Mouse (Mus musculus): Measurements from ENCODE around the gene Gm128. TPM values are rescaled to one million over a fixed set of nuclear protein-coding genes. Genes with fewer than 3 reads are reported as not detected.

Gene Gm128
- 0.54 TPM in 1 of 2 replicates, not detected in the other for polyA plus RNA-seq (2014; fragmentation: Nextera tagmentation; extraction: Ambion mirVana)

DNA sequence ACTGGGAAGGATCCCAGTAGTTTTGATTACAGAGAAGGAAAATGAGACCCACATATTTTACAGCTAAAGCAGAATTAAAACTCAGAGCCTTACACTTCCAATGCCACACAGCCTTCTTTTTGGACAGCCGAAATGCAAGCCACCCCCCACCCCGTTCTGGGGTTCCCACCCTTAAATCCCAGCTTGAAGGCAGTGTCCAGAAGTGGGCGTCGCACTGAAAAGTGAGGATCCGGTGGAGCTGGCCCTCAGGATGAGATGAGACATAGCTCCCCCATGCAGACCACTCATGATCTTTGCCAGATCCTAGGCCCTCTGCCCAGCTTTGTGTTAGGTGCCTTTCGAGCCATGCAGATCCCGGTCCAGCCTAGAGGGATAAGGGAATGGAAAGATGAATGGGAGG is at the start of gene Gm128:
Gm128 (minus strand) TSS at position 101 of the 400 bp plus-strand sequence.
- Histone ChIP-seq H3K4me1 (ENCODE audit: control insufficient read depth, insufficient read depth, low read length) (no peaks in the 10 kb centered on the region; the same call in 1 of the 2 replicates), H3K4me2 (ENCODE audit: low read depth, low read length) (peak within 1 kb of the TSS; percentile 13; the same call in 1 of the 2 replicates), H3K4me3 (ENCODE audit: low read depth, low read length) (no peak within 1 kb of the TSS), H3K9me3 (replicated peaks; ENCODE audit: control insufficient read depth, low read length) (no peaks in the 10 kb centered on the region), H3K36me3 (replicated peaks; ENCODE audit: control insufficient read depth, insufficient read depth, low read depth, low read length) (no peaks in the 10 kb centered on the region; the same call in 1 of the 2 replicates), H3K27ac (replicated peaks; ENCODE audit: low read depth, low read length) (no peak within 1 kb of the TSS), H3K27me3 (ENCODE audit: control insufficient read depth, insufficient read depth, low read length) (no peaks in the 10 kb centered on the region), H3K9ac (replicated peaks; ENCODE audit: low read length) (peak within 1 kb of the TSS; percentile 37)
- 72% methylated on average over 7 of the region's 7 CpGs for WGBS
- no peak for DNase-seq (ENCODE audit: low spot score)
- ATAC-seq (replicated peaks; ENCODE audit: insufficient number of reproducible peaks, low FRiP score, low TSS enrichment, low read depth), result no peak

DNA sequence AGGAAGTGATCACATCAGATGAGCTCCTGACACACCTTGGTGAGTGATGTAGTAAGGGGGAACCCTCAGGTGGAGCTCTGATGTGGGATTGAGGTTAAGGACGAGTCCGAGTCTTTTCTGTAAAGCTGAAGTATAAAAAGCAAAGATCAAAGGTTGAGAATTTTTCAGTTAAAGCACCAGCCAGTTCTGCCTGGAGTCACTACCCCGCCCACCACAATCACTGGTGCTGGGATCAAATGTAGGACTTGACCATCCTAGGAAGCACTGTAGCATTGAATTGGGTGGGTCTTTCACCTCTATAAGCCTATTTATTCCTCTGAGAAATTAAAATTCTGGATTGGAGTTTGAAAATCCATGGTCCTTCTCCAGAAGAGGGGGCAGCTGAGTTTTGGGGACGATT is 49.6 kb upstream of the Gm128 start:
- H3K9ac ChIP-seq (replicated peaks; ENCODE audit: low read length), result no peak overlapping the region
- no peak overlapping the region for H3K4me2 ChIP-seq (ENCODE audit: low read depth, low read length)
- no peaks in the 10 kb centered on the region for H3K9me3 ChIP-seq (replicated peaks; ENCODE audit: control insufficient read depth, low read length)
- no peaks in the 10 kb centered on the region for H3K4me1 ChIP-seq (ENCODE audit: control insufficient read depth, insufficient read depth, low read length)
- H3K27ac ChIP-seq (replicated peaks; ENCODE audit: low read depth, low read length), result no peak overlapping the region
- no peaks in the 10 kb centered on the region for H3K27me3 ChIP-seq (ENCODE audit: control insufficient read depth, insufficient read depth, low read length)
- no peak for DNase-seq (ENCODE audit: low spot score)
- no peak overlapping the region for H3K4me3 ChIP-seq (ENCODE audit: low read depth, low read length)
- no peaks in the 10 kb centered on the region; the same call in 1 of the 2 replicates for H3K36me3 ChIP-seq (replicated peaks; ENCODE audit: control insufficient read depth, insufficient read depth, low read depth, low read length)
- no peak for ATAC-seq (replicated peaks; ENCODE audit: insufficient number of reproducible peaks, low FRiP score, low TSS enrichment, low read depth)
- WGBS, result 83% methylated on average over 4 of the region's 4 CpGs

DNA sequence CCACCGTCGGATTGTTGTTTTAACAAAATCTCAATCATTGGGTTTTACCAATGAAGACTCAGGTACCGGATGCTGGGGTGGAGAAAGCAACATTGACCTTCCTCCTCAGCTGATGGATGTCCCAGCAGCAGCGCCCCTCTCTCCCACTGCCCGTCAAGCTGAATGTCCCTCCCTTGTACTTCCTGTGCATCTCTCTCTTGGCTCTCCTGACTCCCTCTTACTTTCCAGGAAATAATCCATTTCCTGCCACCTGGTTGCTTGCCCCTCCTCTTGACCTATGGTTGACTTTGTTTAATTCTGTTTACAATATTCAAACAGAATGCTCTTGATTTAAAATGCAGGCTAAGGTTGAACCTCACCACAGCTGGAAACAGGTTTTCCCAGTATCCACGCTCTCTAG is 48.8 kb upstream of the Gm128 start:
- no peaks in the 10 kb centered on the region for H3K4me1 ChIP-seq (ENCODE audit: control insufficient read depth, insufficient read depth, low read length)
- no peaks in the 10 kb centered on the region for H3K27me3 ChIP-seq (ENCODE audit: control insufficient read depth, insufficient read depth, low read length)
- H3K36me3 ChIP-seq (replicated peaks; ENCODE audit: control insufficient read depth, insufficient read depth, low read depth, low read length), result no peaks in the 10 kb centered on the region; the same call in 1 of the 2 replicates
- no peaks in the 10 kb centered on the region for H3K9me3 ChIP-seq (replicated peaks; ENCODE audit: control insufficient read depth, low read length)
- no peak overlapping the region for H3K27ac ChIP-seq (replicated peaks; ENCODE audit: low read depth, low read length)
- no peak overlapping the region for H3K9ac ChIP-seq (replicated peaks; ENCODE audit: low read length)
- H3K4me2 ChIP-seq (ENCODE audit: low read depth, low read length), result no peak overlapping the region
- DNase-seq (ENCODE audit: low spot score) (no peak), ATAC-seq (replicated peaks; ENCODE audit: insufficient number of reproducible peaks, low FRiP score, low TSS enrichment, low read depth) (no peak)
- no peak overlapping the region for H3K4me3 ChIP-seq (ENCODE audit: low read depth, low read length)
- WGBS, result 75% methylated on average over 6 of the region's 6 CpGs

DNA sequence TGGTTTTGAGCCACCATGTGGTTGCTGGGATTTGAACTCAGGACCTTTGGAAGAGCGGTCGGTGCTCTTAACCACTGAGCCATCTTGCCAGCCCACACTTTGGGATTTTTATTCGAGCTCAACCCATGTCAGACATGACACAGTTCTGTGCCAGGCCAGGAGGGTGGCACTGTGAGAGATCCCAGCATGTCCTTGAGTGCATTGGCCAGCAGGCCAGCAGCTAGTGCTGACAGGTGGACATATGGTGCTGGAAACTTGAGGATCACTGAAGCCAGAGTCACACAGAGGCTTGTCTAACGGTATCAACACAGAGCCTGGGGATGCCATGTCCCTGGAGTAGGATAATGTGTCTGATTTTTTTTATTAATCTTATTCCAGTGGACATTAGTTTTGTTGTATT is 48.0 kb upstream of the Gm128 start:
- Histone ChIP-seq H3K4me1 (ENCODE audit: control insufficient read depth, insufficient read depth, low read length) (peaks cover 2% of the 10 kb centered on the region; the same call in 1 of the 2 replicates), H3K36me3 (replicated peaks; ENCODE audit: control insufficient read depth, insufficient read depth, low read depth, low read length) (no peaks in the 10 kb centered on the region; the same call in 1 of the 2 replicates), H3K4me2 (ENCODE audit: low read depth, low read length) (no peak overlapping the region), H3K27ac (replicated peaks; ENCODE audit: low read depth, low read length) (no peak overlapping the region), H3K9ac (replicated peaks; ENCODE audit: low read length) (no peak overlapping the region), H3K27me3 (ENCODE audit: control insufficient read depth, insufficient read depth, low read length) (no peaks in the 10 kb centered on the region), H3K9me3 (replicated peaks; ENCODE audit: control insufficient read depth, low read length) (no peaks in the 10 kb centered on the region), H3K4me3 (ENCODE audit: low read depth, low read length) (no peak overlapping the region)
- WGBS, result 93% methylated on average over 4 of the region's 4 CpGs
- no peak for ATAC-seq (replicated peaks; ENCODE audit: insufficient number of reproducible peaks, low FRiP score, low TSS enrichment, low read depth)
- no peak for DNase-seq (ENCODE audit: low spot score)

DNA sequence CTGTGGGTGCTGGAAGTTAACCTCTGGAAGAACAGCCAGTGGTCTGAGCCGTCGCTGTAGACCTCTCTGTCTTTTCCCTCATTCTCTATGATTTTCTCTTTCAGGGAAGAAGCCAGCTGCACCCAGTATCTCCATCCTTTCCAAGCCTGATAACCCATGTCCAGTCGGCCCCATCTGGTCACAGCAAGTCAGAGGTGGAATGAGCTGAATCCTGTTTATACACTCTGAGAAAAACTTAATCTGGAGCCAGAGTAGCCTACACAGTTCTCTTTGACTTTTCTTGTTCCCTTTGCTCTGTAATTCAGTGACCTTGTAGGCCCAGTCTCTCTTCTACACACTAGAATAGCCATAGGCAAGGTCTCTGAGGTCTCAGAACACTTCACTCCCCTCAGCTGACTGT is 46.1 kb upstream of the Gm128 start:
- H3K4me2 ChIP-seq (ENCODE audit: low read depth, low read length), result no peak overlapping the region
- no peaks in the 10 kb centered on the region for H3K36me3 ChIP-seq (replicated peaks; ENCODE audit: control insufficient read depth, insufficient read depth, low read depth, low read length)
- ATAC-seq (replicated peaks; ENCODE audit: insufficient number of reproducible peaks, low FRiP score, low TSS enrichment, low read depth), result no peak
- H3K27me3 ChIP-seq (ENCODE audit: control insufficient read depth, insufficient read depth, low read length), result no peaks in the 10 kb centered on the region
- peaks cover 2% of the 10 kb centered on the region; the same call in 1 of the 2 replicates for H3K4me1 ChIP-seq (ENCODE audit: control insufficient read depth, insufficient read depth, low read length)
- H3K9me3 ChIP-seq (replicated peaks; ENCODE audit: control insufficient read depth, low read length), result no peaks in the 10 kb centered on the region
- no peak for DNase-seq (ENCODE audit: low spot score)
- H3K9ac ChIP-seq (replicated peaks; ENCODE audit: low read length), result no peak overlapping the region
- H3K27ac ChIP-seq (replicated peaks; ENCODE audit: low read depth, low read length), result no peak overlapping the region
- 88% methylated on average over 3 of the region's 3 CpGs for WGBS
- H3K4me3 ChIP-seq (ENCODE audit: low read depth, low read length), result no peak overlapping the region

DNA sequence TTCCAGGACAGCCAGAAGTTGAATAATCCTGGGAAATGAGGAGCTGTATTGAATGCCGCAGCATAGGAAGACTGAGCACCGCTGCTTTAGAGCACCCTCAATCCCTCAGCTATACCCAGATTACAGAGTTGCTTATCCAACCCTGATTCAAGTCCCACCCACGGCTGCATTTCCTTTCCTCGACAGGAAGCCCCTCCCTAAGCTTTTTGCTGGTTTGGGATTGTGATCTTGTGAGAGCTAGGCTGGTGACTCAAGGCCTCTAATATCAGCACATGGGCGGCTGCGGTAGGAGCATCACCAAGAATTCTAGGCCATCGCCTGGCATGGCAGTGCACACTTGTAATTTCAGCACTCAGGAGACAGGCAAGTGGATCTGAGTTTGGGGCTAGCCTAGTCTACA is 45.1 kb upstream of the Gm128 start:
- no peak overlapping the region for H3K4me2 ChIP-seq (ENCODE audit: low read depth, low read length)
- H3K36me3 ChIP-seq (replicated peaks; ENCODE audit: control insufficient read depth, insufficient read depth, low read depth, low read length), result no peaks in the 10 kb centered on the region
- H3K9me3 ChIP-seq (replicated peaks; ENCODE audit: control insufficient read depth, low read length), result no peaks in the 10 kb centered on the region
- no peak for ATAC-seq (replicated peaks; ENCODE audit: insufficient number of reproducible peaks, low FRiP score, low TSS enrichment, low read depth)
- H3K4me1 ChIP-seq (ENCODE audit: control insufficient read depth, insufficient read depth, low read length), result peaks cover 2% of the 10 kb centered on the region; the same call in 1 of the 2 replicates
- no peaks in the 10 kb centered on the region for H3K27me3 ChIP-seq (ENCODE audit: control insufficient read depth, insufficient read depth, low read length)
- no peak overlapping the region for H3K9ac ChIP-seq (replicated peaks; ENCODE audit: low read length)
- DNase-seq (ENCODE audit: low spot score), result no peak
- WGBS, result 87% methylated on average over 7 of the region's 7 CpGs
- H3K4me3 ChIP-seq (ENCODE audit: low read depth, low read length), result no peak overlapping the region
- no peak overlapping the region for H3K27ac ChIP-seq (replicated peaks; ENCODE audit: low read depth, low read length)

DNA sequence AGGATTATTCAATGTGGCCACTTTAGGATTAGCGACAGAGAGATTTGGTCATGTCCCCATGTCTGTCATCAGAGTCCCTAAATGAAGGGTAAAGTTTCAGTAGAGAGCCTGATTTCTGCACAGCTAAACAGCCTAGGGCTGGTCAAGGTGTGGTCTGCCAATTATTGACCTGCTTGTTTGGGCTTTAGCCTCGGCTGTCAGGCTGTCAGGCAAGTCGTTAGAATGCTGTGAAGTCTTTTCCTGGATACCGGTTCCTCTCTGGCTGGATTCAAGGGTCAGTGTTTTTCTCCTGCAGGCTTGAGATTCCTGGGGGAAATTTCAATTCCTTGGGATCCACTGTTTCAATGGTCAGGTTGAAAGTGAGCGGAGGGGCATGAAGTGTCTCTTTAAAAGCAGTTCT is 44.6 kb upstream of the Gm128 start:
- DNase-seq (ENCODE audit: low spot score) (no peak), ATAC-seq (replicated peaks; ENCODE audit: insufficient number of reproducible peaks, low FRiP score, low TSS enrichment, low read depth) (no peak)
- Histone ChIP-seq H3K4me1 (ENCODE audit: control insufficient read depth, insufficient read depth, low read length) (peaks cover 2% of the 10 kb centered on the region; the same call in 1 of the 2 replicates), H3K4me3 (ENCODE audit: low read depth, low read length) (no peak overlapping the region), H3K4me2 (ENCODE audit: low read depth, low read length) (no peak overlapping the region), H3K27me3 (ENCODE audit: control insufficient read depth, insufficient read depth, low read length) (no peaks in the 10 kb centered on the region), H3K27ac (replicated peaks; ENCODE audit: low read depth, low read length) (no peak overlapping the region), H3K9ac (replicated peaks; ENCODE audit: low read length) (no peak overlapping the region), H3K36me3 (replicated peaks; ENCODE audit: control insufficient read depth, insufficient read depth, low read depth, low read length) (no peaks in the 10 kb centered on the region), H3K9me3 (replicated peaks; ENCODE audit: control insufficient read depth, low read length) (no peaks in the 10 kb centered on the region)
- WGBS, result 71% methylated on average over 5 of the region's 5 CpGs

DNA sequence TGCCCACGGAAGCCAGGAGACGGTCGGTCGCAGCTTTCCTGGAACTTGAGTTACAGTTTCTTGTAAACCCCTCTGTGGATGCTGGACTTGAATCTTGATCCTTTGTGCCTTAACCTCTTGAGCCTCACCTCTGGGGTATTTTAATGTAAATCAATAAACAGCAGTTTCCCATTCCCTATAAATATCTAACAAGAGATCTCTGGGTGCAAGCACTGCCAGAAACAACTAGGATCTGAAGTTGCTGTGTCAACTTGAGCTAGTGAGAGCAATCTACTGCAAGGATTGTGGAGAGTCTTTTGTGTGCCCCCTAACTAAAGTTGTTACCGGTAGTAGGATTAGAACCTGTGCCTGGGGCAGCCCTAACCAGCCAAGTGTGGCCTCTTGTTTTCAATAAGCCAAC is 44.0 kb upstream of the Gm128 start:
- no peak for DNase-seq (ENCODE audit: low spot score)
- peaks cover 2% of the 10 kb centered on the region for H3K4me1 ChIP-seq (ENCODE audit: control insufficient read depth, insufficient read depth, low read length)
- WGBS, result 91% methylated on average over 5 of the region's 5 CpGs
- no peaks in the 10 kb centered on the region for H3K27me3 ChIP-seq (ENCODE audit: control insufficient read depth, insufficient read depth, low read length)
- H3K27ac ChIP-seq (replicated peaks; ENCODE audit: low read depth, low read length), result no peak overlapping the region
- H3K9me3 ChIP-seq (replicated peaks; ENCODE audit: control insufficient read depth, low read length), result no peaks in the 10 kb centered on the region
- H3K4me2 ChIP-seq (ENCODE audit: low read depth, low read length), result no peak overlapping the region
- H3K4me3 ChIP-seq (ENCODE audit: low read depth, low read length), result no peak overlapping the region
- no peak for ATAC-seq (replicated peaks; ENCODE audit: insufficient number of reproducible peaks, low FRiP score, low TSS enrichment, low read depth)
- no peak overlapping the region for H3K9ac ChIP-seq (replicated peaks; ENCODE audit: low read length)
- H3K36me3 ChIP-seq (replicated peaks; ENCODE audit: control insufficient read depth, insufficient read depth, low read depth, low read length), result no peaks in the 10 kb centered on the region

Measured in embryonic facial prominence, embryonic 11.5 days (tissue).